Mouse (Mus musculus): Measurements from ENCODE around the gene Gm5592.
"Not testable (repeated sequence)": the region's sequence is repeated elsewhere in the genome, so short reads cannot be mapped to it uniquely, and the experiment has no call there.

The Gm5592 gene

DNA sequence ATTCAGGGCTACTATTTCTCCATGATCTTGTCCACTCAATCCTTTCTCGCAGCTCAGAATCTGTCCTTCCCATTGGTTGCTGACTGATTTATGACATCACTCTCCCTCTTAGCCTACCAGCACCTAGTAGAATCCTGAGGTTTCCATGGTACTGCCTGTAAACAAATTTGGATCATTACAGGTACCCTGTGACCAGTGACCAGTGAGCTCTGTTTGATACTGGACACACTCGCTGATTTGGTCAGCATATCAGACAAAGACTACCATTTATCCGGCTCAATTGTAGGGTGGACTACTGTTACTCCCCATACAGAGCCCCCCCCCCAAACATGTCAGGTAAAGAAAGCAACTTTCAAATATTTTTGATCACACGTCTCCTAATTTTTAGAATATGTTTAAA lies at the start of gene Gm5592:
TSS of gene Gm5592 (plus strand) at position 301 of the 400 bp plus-strand sequence.
- not testable (repeated sequence) for DNase-seq

- not testable (repeated sequence) for DNase-seq
These were observed 2.2 kb downstream of the Gm5592 start for GRCm38 (mm10) chr7:41155806-41156205.

- DNase-seq, result not testable (repeated sequence)
These were observed 4.2 kb downstream of the Gm5592 start for GRCm38 (mm10) chr7:41157879-41158278.

DNA sequence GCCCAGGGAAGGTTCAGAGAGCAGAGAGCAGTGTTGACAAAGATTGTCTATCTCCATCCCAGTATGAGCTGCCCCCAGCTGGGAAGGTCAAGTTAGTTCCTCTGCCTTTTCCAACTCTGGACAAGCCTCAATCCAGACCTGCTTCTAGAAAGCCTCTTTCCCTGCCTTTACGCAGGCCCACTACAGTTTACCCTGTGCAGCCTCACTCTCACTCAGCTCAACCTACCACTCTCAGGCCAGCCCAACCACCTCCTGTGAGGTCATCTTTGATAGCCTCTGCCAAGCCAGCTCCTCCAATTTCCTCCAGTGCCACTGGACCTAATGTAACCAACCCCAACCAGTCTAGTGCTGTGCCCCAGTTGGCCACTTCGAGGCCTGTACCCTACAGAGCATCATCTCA lies 4.9 kb downstream of the Gm5592 start:
- not testable (repeated sequence) for DNase-seq

GRCm38 (mm10) chr7:41193671-41194070 lies 40.0 kb downstream of the Gm5592 start:
- no peak for DNase-seq
